Mouse (Mus musculus) heart, embryonic 12.5 days (tissue): Measurements from ENCODE around the gene Tapbp. TPM values are rescaled to one million over a fixed set of nuclear protein-coding genes. Genes with fewer than 3 reads are reported as not detected.

Experiments used
- ATAC-seq: fragments of 200-750 bp; cut with Nextera tagmentation; 2 replicates; pipeline ENCODE4 v1.8.0; 2017; ENCODE audit warnings: moderate TSS enrichment, moderate library complexity; ENCODE audit not compliant: insufficient number of reproducible peaks, low FRiP score
- H3K27ac ChIP-seq: fragments of 300-500 bp; sonication (generic); 2 replicates; pipeline ENCODE4 v1.5.1; 2016; ENCODE audit warnings: mild to moderate bottlenecking, moderate library complexity; ENCODE audit not compliant: poor library complexity, severe bottlenecking
- H3K27me3 ChIP-seq: fragments of 300-500 bp; sonication (generic); replicated peaks from 2 replicates; pipeline ENCODE4 v1.6.1; 2016; ENCODE audit warnings: mild to moderate bottlenecking, moderate library complexity
- H3K36me3 ChIP-seq: fragments of 300-500 bp; sonication (generic); 2 replicates; pipeline ENCODE4 v1.6.1; 2016; ENCODE audit warnings: mild to moderate bottlenecking, moderate library complexity
- H3K4me1 ChIP-seq: fragments of 300-500 bp; sonication (generic); replicated peaks from 2 replicates; pipeline ENCODE4 v1.6.1; 2016; ENCODE audit warnings: mild to moderate bottlenecking
- H3K4me2 ChIP-seq: fragments of 300-500 bp; sonication (generic); 2 replicates; pipeline ENCODE4 v1.6.1; 2016; ENCODE audit warnings: mild to moderate bottlenecking, moderate library complexity
- H3K4me3 ChIP-seq: fragments of 300-500 bp; sonication (generic); 2 replicates; pipeline ENCODE4 v1.5.1; 2016; ENCODE audit warnings: mild to moderate bottlenecking
- H3K9ac ChIP-seq: fragments of 300-500 bp; sonication (generic); 2 replicates; pipeline ENCODE4 v1.6.1; 2016; ENCODE audit warnings: mild to moderate bottlenecking, moderate library complexity
- H3K9me3 ChIP-seq: fragments of 300-500 bp; sonication (generic); replicated peaks from 2 replicates; pipeline ENCODE4 v1.6.1; 2016; ENCODE audit warnings: mild to moderate bottlenecking, moderate library complexity
- WGBS: fragments of 180-500 bp; shearing (Covaris S2); methylation state at CpG from one replicate; pipeline ENCODE4 v1.1.7; 2016; 5-methylcytosine and 5-hydroxymethylcytosine counted together
- polyA plus RNA-seq: library from polyadenylated mRNA; unstranded; fragments of >200 nt; fragmentation: Nextera tagmentation; extraction: Ambion mirVana; gene quantifications from 2 replicates; pipeline ENCODE4 v1.2.1, GENCODE M21; 2016

Tapbp gene
- polyA plus RNA-seq, 1 experiment from 2014 or later: 29.4 TPM

GRCm38 (mm10) chr17:33959135-33959534, 43.4 kb downstream of the Tapbp start:
- peaks cover 69% of the 10 kb centered on the region for H3K36me3 ChIP-seq
- no peaks in the 10 kb centered on the region for H3K27me3 ChIP-seq
- 94% methylated on average over 13 of the region's 13 CpGs for WGBS
- peaks cover 12% of the 10 kb centered on the region for H3K4me1 ChIP-seq
- H3K9me3 ChIP-seq: no peaks in the 10 kb centered on the region
- no peak overlapping the region for H3K27ac ChIP-seq
- no peak overlapping the region for H3K9ac ChIP-seq
- no peak for ATAC-seq
- no peak overlapping the region for H3K4me3 ChIP-seq
- no peak overlapping the region for H3K4me2 ChIP-seq

- H3K36me3 ChIP-seq: peaks cover 68% of the 10 kb centered on the region
Observed at GRCm38 (mm10) chr17:33959948-33960347, 44.2 kb downstream of the Tapbp start.

GRCm38 (mm10) chr17:33962876-33963275, 47.2 kb downstream of the Tapbp start:
- Histone ChIP-seq H3K27me3 (no peaks in the 10 kb centered on the region), H3K9me3 (no peaks in the 10 kb centered on the region), H3K9ac (no peak overlapping the region), H3K27ac (no peak overlapping the region), H3K4me1 (no peaks in the 10 kb centered on the region), H3K4me2 (no peak overlapping the region), H3K36me3 (peaks cover 85% of the 10 kb centered on the region), H3K4me3 (no peak overlapping the region)
- WGBS: 86% methylated on average over 7 of the region's 7 CpGs
- no peak for ATAC-seq

More at GRCm38 (mm10) chr17:33959948-33960347, 44.2 kb downstream of the Tapbp start:
- no peaks in the 10 kb centered on the region for H3K27me3 ChIP-seq
- no peak overlapping the region for H3K4me2 ChIP-seq
- WGBS: 91% methylated on average over 15 of the region's 15 CpGs
- H3K9me3 ChIP-seq: no peaks in the 10 kb centered on the region
- H3K9ac ChIP-seq: no peak overlapping the region
- no peak overlapping the region for H3K27ac ChIP-seq
- no peak for ATAC-seq
- H3K4me1 ChIP-seq: peaks cover 6% of the 10 kb centered on the region
- no peak overlapping the region for H3K4me3 ChIP-seq

- no peak for ATAC-seq
- 88% methylated on average over 17 of the region's 17 CpGs for WGBS
- H3K4me2 ChIP-seq: no peak overlapping the region
- H3K36me3 ChIP-seq: peaks cover 61% of the 10 kb centered on the region
- no peaks in the 10 kb centered on the region for H3K4me1 ChIP-seq
- no peak overlapping the region for H3K4me3 ChIP-seq
- H3K9me3 ChIP-seq: peaks cover 3% of the 10 kb centered on the region; the same call in 1 of the 2 replicates
- H3K9ac ChIP-seq: no peak overlapping the region
- H3K27me3 ChIP-seq: no peaks in the 10 kb centered on the region
- H3K27ac ChIP-seq: no peak overlapping the region
Observed at GRCm38 (mm10) chr17:33965082-33965845, 49.6 kb downstream of the Tapbp start.

- H3K9me3 ChIP-seq: peaks cover 3% of the 10 kb centered on the region; the same call in 1 of the 2 replicates
- no peak overlapping the region for H3K4me2 ChIP-seq
- no peaks in the 10 kb centered on the region for H3K27me3 ChIP-seq
- no peaks in the 10 kb centered on the region for H3K4me1 ChIP-seq
- H3K36me3 ChIP-seq: peaks cover 54% of the 10 kb centered on the region
- 89% methylated on average over 16 of the region's 16 CpGs for WGBS
- no peak for ATAC-seq
- no peak overlapping the region; the same call in 1 of the 2 replicates for H3K9ac ChIP-seq
- no peak overlapping the region for H3K4me3 ChIP-seq
- no peak overlapping the region for H3K27ac ChIP-seq
Observed at GRCm38 (mm10) chr17:33965846-33966550, 50.3 kb downstream of the Tapbp start.

GRCm38 (mm10) chr17:33968489-33968888, 52.8 kb downstream of the Tapbp start:
- Histone ChIP-seq H3K36me3 (peaks cover 29% of the 10 kb centered on the region), H3K4me1 (no peaks in the 10 kb centered on the region), H3K9me3 (peaks cover 3% of the 10 kb centered on the region; the same call in 1 of the 2 replicates), H3K4me3 (no peak overlapping the region), H3K27me3 (no peaks in the 10 kb centered on the region), H3K4me2 (no peak overlapping the region), H3K27ac (no peak overlapping the region), H3K9ac (no peak overlapping the region)
- peak; percentile 51; the same call in 1 of the 2 replicates for ATAC-seq
- 3% methylated on average over 9 of the region's 9 CpGs for WGBS

GRCm38 (mm10) chr17:33968927-33969326, 53.2 kb downstream of the Tapbp start:
- Histone ChIP-seq H3K4me2 (no peak overlapping the region), H3K27ac (no peak overlapping the region), H3K27me3 (no peaks in the 10 kb centered on the region), H3K9me3 (peaks cover 3% of the 10 kb centered on the region; the same call in 1 of the 2 replicates), H3K4me3 (no peak overlapping the region), H3K36me3 (peaks cover 25% of the 10 kb centered on the region), H3K9ac (no peak overlapping the region), H3K4me1 (no peaks in the 10 kb centered on the region)
- 28% methylated on average over 5 of the region's 5 CpGs for WGBS
- no peak for ATAC-seq

GRCm38 (mm10) chr17:33969394-33969793, 53.7 kb downstream of the Tapbp start:
- no peak overlapping the region for H3K9ac ChIP-seq
- H3K9me3 ChIP-seq: peaks cover 3% of the 10 kb centered on the region; the same call in 1 of the 2 replicates
- ATAC-seq: no peak
- 73% methylated on average over 4 of the region's 4 CpGs for WGBS
- no peak overlapping the region for H3K4me2 ChIP-seq
- H3K4me3 ChIP-seq: no peak overlapping the region
- no peak overlapping the region for H3K27ac ChIP-seq
- H3K36me3 ChIP-seq: peaks cover 22% of the 10 kb centered on the region
- no peaks in the 10 kb centered on the region for H3K4me1 ChIP-seq
- no peaks in the 10 kb centered on the region; the same call in 1 of the 2 replicates for H3K27me3 ChIP-seq

- Histone ChIP-seq H3K9me3 (peaks cover 3% of the 10 kb centered on the region; the same call in 1 of the 2 replicates), H3K27me3 (peaks cover 27% of the 10 kb centered on the region), H3K4me3 (no peak overlapping the region), H3K27ac (no peak overlapping the region), H3K4me2 (no peak overlapping the region), H3K4me1 (peaks cover 1% of the 10 kb centered on the region), H3K9ac (no peak overlapping the region), H3K36me3 (no peaks in the 10 kb centered on the region)
- no peak for ATAC-seq
- WGBS: 11% methylated on average over 1 of the region's 1 CpGs
Observed at GRCm38 (mm10) chr17:33972691-33973090, 57.0 kb downstream of the Tapbp start.

GRCm38 (mm10) chr17:33973572-33973971, 57.9 kb downstream of the Tapbp start:
- no peaks in the 10 kb centered on the region for H3K36me3 ChIP-seq
- H3K9ac ChIP-seq: no peak overlapping the region
- H3K27me3 ChIP-seq: peaks cover 35% of the 10 kb centered on the region
- H3K4me3 ChIP-seq: no peak overlapping the region
- 56% methylated on average over 3 of the region's 3 CpGs for WGBS
- no peak overlapping the region for H3K4me2 ChIP-seq
- H3K9me3 ChIP-seq: peaks cover 3% of the 10 kb centered on the region; the same call in 1 of the 2 replicates
- H3K4me1 ChIP-seq: peaks cover 10% of the 10 kb centered on the region
- peak; percentile 52; the same call in 1 of the 2 replicates for ATAC-seq
- no peak overlapping the region for H3K27ac ChIP-seq

- Histone ChIP-seq H3K27ac (no peak overlapping the region), H3K27me3 (peaks cover 57% of the 10 kb centered on the region), H3K9me3 (no peaks in the 10 kb centered on the region), H3K4me1 (peaks cover 22% of the 10 kb centered on the region), H3K4me2 (peak overlapping the region; percentile 70), H3K4me3 (peak overlapping the region; percentile 42), H3K9ac (peak overlapping the region; percentile 53; the same call in 1 of the 2 replicates), H3K36me3 (no peaks in the 10 kb centered on the region)
- ATAC-seq: no peak
- whole genome bisulfite sequencing: 2% methylated on average over 57 of the region's 57 CpGs
Observed at GRCm38 (mm10) chr17:33977861-33978557, 62.3 kb downstream of the Tapbp start.
